Mouse (Mus musculus) cerebellum, postnatal 36 days (tissue): ENCODE data around the gene Rnft1.

Experiments
- DNase-seq, 2 experiments: peaks; one replicate each; pipeline ENCODE4 v3.0.0; 2021 to 2022; ENCODE audit warnings: mixed read lengths in 2 of 2

Gene Rnft1

GRCm38 (mm10) chr11:86484101-86484868 lies at the start of gene Rnft1:
Gene Rnft1, plus strand, starts transcription at chr11:86484657.
- peak; percentile 97 to 99 for DNase-seq

GRCm38 (mm10) chr11:86436843-86437242 lies 47.6 kb upstream of the Rnft1 start:
- DNase-seq: peak in 1 of 2 experiments; percentile 12

- DNase-seq: no peak
Measured at GRCm38 (mm10) chr11:86438261-86438660, 46.2 kb upstream of the Rnft1 start.

- DNase-seq: no peak
Measured at GRCm38 (mm10) chr11:86440791-86441190, 43.7 kb upstream of the Rnft1 start.

- DNase-seq: no peak
Measured at GRCm38 (mm10) chr11:86453991-86454390, 30.5 kb upstream of the Rnft1 start.

GRCm38 (mm10) chr11:86457545-86457944 lies 26.9 kb upstream of the Rnft1 start:
- DNase-seq: no peak

GRCm38 (mm10) chr11:86458866-86459265 lies 25.6 kb upstream of the Rnft1 start:
- no peak for DNase-seq

GRCm38 (mm10) chr11:86462579-86462978 lies 21.9 kb upstream of the Rnft1 start:
- DNase-seq: no peak

- DNase-seq: peak; percentile 65 to 72
Measured at GRCm38 (mm10) chr11:86464275-86464674, 20.2 kb upstream of the Rnft1 start.

- peak; percentile 67 to 70 for DNase-seq
Measured at GRCm38 (mm10) chr11:86468345-86468744, 16.1 kb upstream of the Rnft1 start.

- peak; percentile 25 to 46 for DNase-seq
Measured at GRCm38 (mm10) chr11:86468971-86469370, 15.5 kb upstream of the Rnft1 start.

GRCm38 (mm10) chr11:86471785-86472184 lies 12.7 kb upstream of the Rnft1 start:
- no peak for DNase-seq

- DNase-seq: peak; percentile 47 to 58
Measured at GRCm38 (mm10) chr11:86472771-86473171, 11.7 kb upstream of the Rnft1 start.

GRCm38 (mm10) chr11:86473576-86473975 lies 10.9 kb upstream of the Rnft1 start:
- DNase-seq: no peak

GRCm38 (mm10) chr11:86484910-86485510 lies 553 bp downstream of the Rnft1 start:
- DNase-seq: peak; percentile 49 to 52

- DNase-seq: no peak
Measured at GRCm38 (mm10) chr11:86490782-86491181, 6.3 kb downstream of the Rnft1 start.

- no peak for DNase-seq
Measured at GRCm38 (mm10) chr11:86497356-86497755, 12.9 kb downstream of the Rnft1 start.

- DNase-seq: no peak
Measured at GRCm38 (mm10) chr11:86497908-86498307, 13.5 kb downstream of the Rnft1 start.

- DNase-seq: no peak
Measured at GRCm38 (mm10) chr11:86500795-86501194, 16.3 kb downstream of the Rnft1 start.

- DNase-seq: no peak
Measured at GRCm38 (mm10) chr11:86503121-86503520, 18.7 kb downstream of the Rnft1 start.

GRCm38 (mm10) chr11:86507334-86507733 lies 22.9 kb downstream of the Rnft1 start:
- DNase-seq: no peak

- DNase-seq: no peak
Measured at GRCm38 (mm10) chr11:86507991-86508390, 23.5 kb downstream of the Rnft1 start.

GRCm38 (mm10) chr11:86516620-86517019 lies 32.2 kb downstream of the Rnft1 start:
- no peak for DNase-seq

GRCm38 (mm10) chr11:86517229-86517628 lies 32.8 kb downstream of the Rnft1 start:
- no peak for DNase-seq
